Mouse (Mus musculus) limb, embryonic 12.5 days (tissue): ENCODE data around the gene Grin2d. TPM values are rescaled to one million over a fixed set of nuclear protein-coding genes. Genes with fewer than 3 reads are reported as not detected.

Experiments used
- ATAC-seq: fragments of 200-750 bp; cut with Nextera tagmentation; 2 replicates; pipeline ENCODE4 v1.8.0; 2017; ENCODE audit warnings: low read depth, moderate TSS enrichment; ENCODE audit not compliant: insufficient number of reproducible peaks, insufficient read depth, low FRiP score, low TSS enrichment
- H3K27ac ChIP-seq: fragments of 300-500 bp; sonication (generic); 2 replicates; pipeline ENCODE4 v1.5.1; 2016; ENCODE audit warnings: mild to moderate bottlenecking, moderate library complexity
- H3K27me3 ChIP-seq: fragments of 300-500 bp; sonication (generic); 2 replicates; pipeline ENCODE4 v1.6.1; 2016; ENCODE audit warnings: mild to moderate bottlenecking, moderate library complexity
- H3K36me3 ChIP-seq: fragments of 300-500 bp; sonication (generic); 2 replicates; pipeline ENCODE4 v1.6.1; 2016; ENCODE audit warnings: mild to moderate bottlenecking, moderate library complexity
- H3K4me1 ChIP-seq: fragments of 300-500 bp; sonication (generic); replicated peaks from 2 replicates; pipeline ENCODE4 v1.6.1; 2016
- H3K4me2 ChIP-seq: fragments of 300-500 bp; sonication (generic); 2 replicates; pipeline ENCODE4 v1.6.1; 2016; ENCODE audit warnings: mild to moderate bottlenecking, moderate library complexity
- H3K4me3 ChIP-seq: fragments of 300-500 bp; sonication (generic); replicated peaks from 2 replicates; pipeline ENCODE4 v1.5.1; 2016; ENCODE audit warnings: mild to moderate bottlenecking
- H3K9ac ChIP-seq: fragments of 300-500 bp; sonication (generic); replicated peaks from 2 replicates; pipeline ENCODE4 v1.6.1; 2016; ENCODE audit warnings: mild to moderate bottlenecking, moderate library complexity
- H3K9me3 ChIP-seq: fragments of 300-500 bp; sonication (generic); 2 replicates; pipeline ENCODE4 v1.6.1; 2016; ENCODE audit warnings: mild to moderate bottlenecking, moderate library complexity
- WGBS: fragments of 180-500 bp; shearing (Covaris S2); methylation state at CpG from one replicate; pipeline ENCODE4 v1.1.7; 2016; 5-methylcytosine and 5-hydroxymethylcytosine counted together
- polyA plus RNA-seq: library from polyadenylated mRNA; unstranded; fragments of >200 nt; fragmentation: Nextera tagmentation; extraction: Ambion mirVana; gene quantifications from 2 replicates; pipeline ENCODE4 v1.2.1, GENCODE M21; 2016

Grin2d gene
- polyA plus RNA-seq, 1 experiment from 2014 or later, result 0.35 TPM

DNA sequence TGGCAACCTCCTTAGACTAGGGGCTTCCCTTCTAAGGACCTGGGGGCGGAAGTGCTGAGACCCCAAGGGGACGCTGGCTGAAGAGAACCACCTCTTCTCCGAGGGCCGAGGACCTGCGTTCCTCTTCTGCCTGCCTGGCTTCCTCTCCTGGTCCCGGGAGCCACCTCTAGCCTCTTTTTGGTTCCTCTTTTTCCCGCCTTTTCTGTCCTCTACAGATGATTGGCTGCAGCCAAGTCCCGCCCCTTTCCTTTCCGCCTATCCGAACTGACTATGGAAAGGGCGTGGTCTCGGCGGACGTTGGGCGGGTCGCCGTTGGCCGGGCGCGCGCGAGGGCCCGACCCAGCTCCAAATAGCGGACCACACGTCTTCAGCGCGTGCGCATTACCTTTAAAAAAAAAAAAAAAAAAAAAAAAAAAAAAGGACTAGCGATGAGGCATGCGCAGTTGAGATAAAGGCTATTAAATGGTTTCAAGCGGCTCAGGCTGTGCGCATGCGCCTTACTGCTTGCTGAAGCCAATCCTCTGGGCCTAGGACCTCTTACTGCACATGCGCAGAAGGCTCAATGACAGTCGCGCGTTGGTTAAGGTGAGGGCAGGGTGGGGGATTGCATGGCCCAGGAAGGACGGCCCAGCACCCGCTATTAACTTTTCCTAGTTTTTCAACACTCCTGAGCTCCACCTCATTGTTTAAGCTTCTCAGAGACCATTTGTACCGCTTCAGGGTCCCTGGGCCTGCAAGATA, 18.5 kb upstream of the Grin2d start, which contains the start of the genes Syngr4 and Tmem143:
Gene Syngr4, minus strand, starts transcription at position 198 of the 741 bp plus-strand sequence.
Gene Tmem143, plus strand, starts transcription at position 425 of the 741 bp plus-strand sequence.
- Histone ChIP-seq H3K4me1 (no peaks in the 10 kb centered on the region), H3K9me3 (no peaks in the 10 kb centered on the region), H3K4me3 (peak within 1 kb of the TSS; percentile 50), H3K4me2 (peak within 1 kb of the TSS; percentile 76), H3K27me3 (no peaks in the 10 kb centered on the region), H3K36me3 (no peaks in the 10 kb centered on the region), H3K27ac (peak within 1 kb of the TSS; percentile 68), H3K9ac (peak within 1 kb of the TSS; percentile 65)
- under 1% methylated on average over 40 of the region's 40 CpGs for WGBS
- peak; percentile 86 for ATAC-seq

DNA sequence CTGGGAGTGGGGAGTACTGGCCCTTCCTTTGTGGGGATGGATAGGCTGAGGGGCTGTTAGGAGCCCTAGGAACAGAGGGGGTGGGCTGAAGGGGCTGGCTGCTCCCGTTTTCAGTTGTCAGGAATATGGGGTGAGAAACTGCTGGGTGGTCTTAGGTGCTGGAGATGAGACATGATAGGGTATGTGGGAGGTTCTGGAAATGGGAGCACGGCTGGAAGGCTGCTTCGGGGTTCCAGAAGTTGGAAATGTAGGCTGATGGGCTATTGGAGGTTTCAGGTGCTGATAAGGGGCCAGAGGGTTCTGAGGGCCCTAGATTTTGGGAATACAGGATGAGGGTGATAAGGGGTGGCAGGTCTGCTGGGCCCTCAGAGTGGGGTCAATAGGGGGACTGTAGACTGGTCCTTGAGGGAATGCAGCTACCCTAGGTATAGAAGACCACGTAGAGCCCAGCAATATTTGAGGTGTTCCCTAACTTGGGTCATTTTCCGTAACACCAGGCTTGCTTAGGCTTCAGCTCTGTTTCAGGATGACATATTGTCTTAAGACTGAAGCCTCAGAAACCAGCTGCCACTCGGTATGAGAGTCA, 17.8 kb upstream of the Grin2d start:
- Histone ChIP-seq H3K4me2 (peak overlapping the region; percentile 49), H3K4me1 (no peaks in the 10 kb centered on the region), H3K36me3 (no peaks in the 10 kb centered on the region), H3K9me3 (no peaks in the 10 kb centered on the region), H3K27me3 (no peaks in the 10 kb centered on the region), H3K9ac (no peak overlapping the region), H3K4me3 (peak overlapping the region; percentile 29), H3K27ac (no peak overlapping the region)
- ATAC-seq, result 0 out of 2 replicates have a peak, but pooled peaks have one; percentile 2
- WGBS, result 76% methylated on average over 6 of the region's 6 CpGs

DNA sequence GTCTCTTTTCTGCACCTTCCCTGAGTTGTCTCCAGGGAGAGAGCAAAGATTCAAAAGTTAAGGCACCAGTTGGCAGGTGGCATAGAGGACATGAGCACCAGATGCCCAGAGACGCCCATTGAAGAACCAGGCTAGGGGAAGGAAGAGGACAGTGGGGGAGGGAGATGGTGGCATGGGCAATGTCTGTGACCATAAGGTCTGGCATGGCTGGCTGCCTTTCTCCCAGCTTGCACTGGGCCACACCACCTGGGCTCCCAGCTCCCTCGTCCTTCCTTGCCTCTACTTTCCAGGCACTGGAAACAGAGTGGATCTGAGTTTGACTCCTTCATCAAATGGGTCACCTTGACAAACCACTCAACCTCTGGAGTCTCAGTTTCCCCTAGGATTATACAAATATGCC, 14.5 kb upstream of the Grin2d start:
- Histone ChIP-seq H3K36me3 (no peaks in the 10 kb centered on the region), H3K9me3 (no peaks in the 10 kb centered on the region), H3K4me1 (no peaks in the 10 kb centered on the region), H3K4me2 (no peak overlapping the region), H3K4me3 (no peak overlapping the region), H3K27ac (no peak overlapping the region), H3K9ac (no peak overlapping the region), H3K27me3 (no peaks in the 10 kb centered on the region)
- 86% methylated on average over 2 of the region's 2 CpGs for WGBS
- ATAC-seq, result no peak

DNA sequence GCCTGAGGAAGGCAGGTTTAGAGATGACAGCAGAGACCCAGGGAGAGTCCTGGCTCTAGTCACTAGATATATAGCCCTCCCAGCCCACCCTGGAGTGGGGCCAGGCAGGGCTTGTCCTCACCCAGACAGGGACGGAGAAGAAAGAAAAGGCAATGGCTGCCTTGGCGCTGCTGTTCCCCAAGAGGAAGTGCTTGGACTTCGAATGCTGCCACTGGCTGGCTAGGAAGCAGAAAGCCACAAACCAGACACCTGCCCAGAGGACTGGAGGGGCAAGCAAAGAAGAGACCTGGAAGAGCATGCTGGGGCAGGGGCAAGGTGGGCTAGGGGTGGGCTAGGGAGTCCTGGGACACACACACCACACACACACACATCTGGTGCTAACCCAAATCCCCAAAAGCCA, 9.1 kb upstream of the Grin2d start:
- H3K27ac ChIP-seq, result no peak overlapping the region
- no peaks in the 10 kb centered on the region for H3K27me3 ChIP-seq
- no peak overlapping the region for H3K4me2 ChIP-seq
- no peak overlapping the region for H3K4me3 ChIP-seq
- WGBS, result 65% methylated on average over 3 of the region's 3 CpGs
- no peaks in the 10 kb centered on the region for H3K4me1 ChIP-seq
- H3K9me3 ChIP-seq, result no peaks in the 10 kb centered on the region
- H3K9ac ChIP-seq, result no peak overlapping the region
- no peak for ATAC-seq
- H3K36me3 ChIP-seq, result peaks cover 37% of the 10 kb centered on the region

DNA sequence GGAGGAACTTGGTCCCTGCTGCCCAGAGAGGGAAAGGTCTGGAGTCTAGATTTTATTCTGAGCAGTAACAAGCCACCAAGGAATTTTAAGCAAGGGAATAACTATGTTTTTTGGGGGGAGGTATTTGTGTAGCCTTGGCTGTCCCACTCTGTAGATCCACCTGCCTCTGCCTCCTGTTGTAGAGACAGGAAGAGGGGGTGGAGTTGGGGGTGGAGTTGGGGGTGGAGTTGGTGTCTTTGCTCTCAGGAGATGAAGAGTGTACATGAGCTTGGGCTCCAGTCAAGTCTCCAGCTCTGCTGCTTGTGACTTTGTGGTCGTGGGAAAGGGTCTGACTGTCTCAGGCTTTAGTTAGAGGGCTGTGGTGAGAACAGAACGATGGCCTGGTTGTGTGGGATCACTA, 2.8 kb upstream of the Grin2d start:
- H3K4me2 ChIP-seq, result no peak overlapping the region
- no peaks in the 10 kb centered on the region for H3K4me1 ChIP-seq
- H3K9ac ChIP-seq, result no peak overlapping the region
- 0 out of 2 replicates have a peak, but pooled peaks cover 4% of the 10 kb centered on the region for H3K9me3 ChIP-seq
- no peak overlapping the region for H3K27ac ChIP-seq
- no peak for ATAC-seq
- peaks cover 97% of the 10 kb centered on the region for H3K36me3 ChIP-seq
- 90% methylated on average over 2 of the region's 2 CpGs for WGBS
- no peak overlapping the region for H3K4me3 ChIP-seq
- H3K27me3 ChIP-seq, result no peaks in the 10 kb centered on the region

DNA sequence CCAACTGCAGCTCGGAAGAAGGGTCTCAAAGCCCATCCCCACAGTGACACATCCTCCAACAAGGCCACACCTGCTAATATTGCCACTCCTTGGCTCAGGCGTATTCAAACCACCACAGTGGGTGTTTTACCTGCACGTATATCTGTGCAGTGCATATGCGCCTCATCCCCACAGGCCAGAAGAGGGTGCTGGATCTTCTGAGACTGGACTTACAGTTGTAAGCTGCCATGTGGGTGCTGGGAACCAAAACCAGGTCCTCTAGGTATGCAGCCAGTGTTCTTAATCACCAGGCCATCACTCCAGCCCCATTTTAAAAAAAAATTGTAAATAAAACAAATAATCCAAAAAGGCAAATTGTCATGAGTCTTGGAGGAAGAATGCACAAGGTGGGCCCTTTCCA, 2.4 kb upstream of the Grin2d start:
- H3K4me1 ChIP-seq, result no peaks in the 10 kb centered on the region
- no peak overlapping the region for H3K27ac ChIP-seq
- no peak overlapping the region for H3K4me3 ChIP-seq
- H3K36me3 ChIP-seq, result peaks cover 98% of the 10 kb centered on the region
- ATAC-seq, result no peak
- no peak overlapping the region for H3K4me2 ChIP-seq
- H3K9ac ChIP-seq, result no peak overlapping the region
- H3K27me3 ChIP-seq, result no peaks in the 10 kb centered on the region
- H3K9me3 ChIP-seq, result 0 out of 2 replicates have a peak, but pooled peaks cover 4% of the 10 kb centered on the region
- WGBS, result 97% methylated on average over 4 of the region's 4 CpGs

DNA sequence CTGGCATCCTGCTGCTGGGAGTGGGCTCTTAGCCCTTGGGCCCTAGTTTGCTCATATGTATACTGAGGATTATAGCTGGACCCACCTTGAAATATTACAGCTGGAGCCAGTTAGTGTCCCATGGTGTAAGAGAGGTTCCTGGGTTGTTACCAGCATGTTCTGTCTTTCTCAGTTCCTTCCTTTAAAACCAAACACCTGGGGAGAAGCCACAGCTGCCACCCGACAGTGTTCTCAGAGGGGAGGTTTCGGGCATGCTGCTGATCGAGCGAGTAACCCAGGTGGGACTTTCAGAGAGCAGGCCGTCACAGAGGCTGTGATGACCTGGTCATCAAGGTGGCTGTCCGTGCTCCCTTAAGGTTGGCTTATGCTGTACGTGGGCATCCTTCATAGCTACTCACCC, 1.3 kb downstream of the Grin2d start:
- Histone ChIP-seq H3K4me3 (no peak overlapping the region), H3K36me3 (peaks cover 78% of the 10 kb centered on the region), H3K9me3 (0 out of 2 replicates have a peak, but pooled peaks cover 4% of the 10 kb centered on the region), H3K27me3 (peaks cover 3% of the 10 kb centered on the region), H3K27ac (no peak overlapping the region), H3K9ac (no peak overlapping the region), H3K4me1 (peaks cover 17% of the 10 kb centered on the region), H3K4me2 (no peak overlapping the region)
- WGBS, result 94% methylated on average over 7 of the region's 7 CpGs
- ATAC-seq, result no peak

DNA sequence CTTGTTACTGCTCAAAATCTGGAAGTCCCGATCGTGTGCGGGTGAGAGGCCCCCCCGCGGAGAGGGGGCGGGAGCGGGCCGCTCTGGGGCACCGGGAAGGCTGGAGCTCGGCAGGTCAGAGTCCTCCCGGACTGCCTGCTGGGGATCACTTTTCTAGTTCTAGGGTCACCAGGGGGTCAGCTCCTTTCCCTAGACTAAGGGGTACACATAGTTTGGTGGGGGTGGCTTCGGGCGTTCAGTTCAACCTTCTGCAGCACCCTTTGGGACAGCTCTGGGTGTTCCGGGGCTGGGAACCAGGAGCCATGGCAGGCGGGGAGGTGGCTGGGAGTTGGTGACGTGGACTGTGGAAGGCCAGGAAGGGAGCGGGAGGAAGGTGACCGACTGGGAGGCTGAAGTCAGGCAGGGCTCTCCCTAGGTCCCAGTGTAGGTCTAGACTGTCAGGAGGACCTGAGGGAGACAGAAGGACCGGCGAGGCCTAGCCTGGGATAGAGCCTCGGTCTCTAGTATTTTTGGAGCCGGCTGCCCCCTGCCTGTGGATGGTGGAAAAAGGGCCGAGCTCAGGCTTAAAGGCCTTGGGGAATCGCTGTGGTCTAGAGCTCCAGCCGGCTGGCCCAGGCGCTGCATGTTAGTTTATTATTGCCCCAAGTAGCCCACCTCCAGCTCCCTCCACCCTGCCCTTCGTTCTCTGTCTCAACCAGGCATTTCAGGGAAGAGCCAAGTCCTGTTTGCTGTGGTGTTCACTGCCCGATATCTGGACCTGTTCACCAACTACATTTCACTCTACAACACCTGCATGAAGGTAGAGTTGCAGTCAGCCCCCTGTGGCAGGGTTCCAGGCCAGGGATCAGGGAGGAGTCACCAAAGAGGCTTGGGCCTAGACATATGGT, 4.9 kb downstream of the Grin2d start:
- peak overlapping the region; percentile 96 for H3K9ac ChIP-seq
- 3% methylated on average over 28 of the region's 28 CpGs for WGBS
- peaks cover 43% of the 10 kb centered on the region for H3K4me1 ChIP-seq
- H3K4me2 ChIP-seq, result peak overlapping the region; percentile 76
- H3K9me3 ChIP-seq, result no peaks in the 10 kb centered on the region
- H3K36me3 ChIP-seq, result peaks cover 42% of the 10 kb centered on the region
- H3K27me3 ChIP-seq, result peaks cover 39% of the 10 kb centered on the region
- peak overlapping the region; percentile 72 for H3K4me3 ChIP-seq
- peak; percentile 22 for ATAC-seq
- peak overlapping the region; percentile 89 for H3K27ac ChIP-seq

DNA sequence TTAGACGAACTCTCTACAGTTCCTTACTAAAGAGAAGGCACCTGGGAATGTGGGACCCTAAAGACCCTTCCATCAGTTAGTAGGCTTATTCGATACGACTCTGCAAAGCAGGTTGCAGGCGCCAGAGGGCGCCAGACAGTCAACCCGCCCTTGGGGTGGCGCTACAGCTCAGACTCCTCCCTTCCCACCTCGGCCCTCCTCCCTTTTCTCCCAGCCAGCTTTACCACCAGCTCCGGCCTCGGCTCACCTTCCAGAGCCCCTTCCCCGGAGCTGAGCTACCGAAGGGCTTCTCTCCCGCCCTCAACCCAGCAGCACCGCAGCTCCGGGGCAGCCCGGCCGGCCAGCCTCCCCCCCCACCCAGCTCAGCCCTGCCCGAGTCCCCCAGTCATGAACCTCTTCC, 5.6 kb downstream of the Grin2d start, which contains the start of gene Kdelr1:
Gene Kdelr1, plus strand, starts transcription at position 149 of the 400 bp plus-strand sequence.
- Histone ChIP-seq H3K36me3 (peaks cover 38% of the 10 kb centered on the region), H3K27me3 (peaks cover 46% of the 10 kb centered on the region), H3K4me3 (peak within 1 kb of the TSS; percentile 72), H3K9ac (peak within 1 kb of the TSS; percentile 96), H3K9me3 (no peaks in the 10 kb centered on the region), H3K27ac (peak within 1 kb of the TSS; percentile 89), H3K4me2 (peak within 1 kb of the TSS; percentile 76), H3K4me1 (peaks cover 50% of the 10 kb centered on the region)
- ATAC-seq, result peak; percentile 67
- WGBS, result 2% methylated on average over 18 of the region's 18 CpGs

DNA sequence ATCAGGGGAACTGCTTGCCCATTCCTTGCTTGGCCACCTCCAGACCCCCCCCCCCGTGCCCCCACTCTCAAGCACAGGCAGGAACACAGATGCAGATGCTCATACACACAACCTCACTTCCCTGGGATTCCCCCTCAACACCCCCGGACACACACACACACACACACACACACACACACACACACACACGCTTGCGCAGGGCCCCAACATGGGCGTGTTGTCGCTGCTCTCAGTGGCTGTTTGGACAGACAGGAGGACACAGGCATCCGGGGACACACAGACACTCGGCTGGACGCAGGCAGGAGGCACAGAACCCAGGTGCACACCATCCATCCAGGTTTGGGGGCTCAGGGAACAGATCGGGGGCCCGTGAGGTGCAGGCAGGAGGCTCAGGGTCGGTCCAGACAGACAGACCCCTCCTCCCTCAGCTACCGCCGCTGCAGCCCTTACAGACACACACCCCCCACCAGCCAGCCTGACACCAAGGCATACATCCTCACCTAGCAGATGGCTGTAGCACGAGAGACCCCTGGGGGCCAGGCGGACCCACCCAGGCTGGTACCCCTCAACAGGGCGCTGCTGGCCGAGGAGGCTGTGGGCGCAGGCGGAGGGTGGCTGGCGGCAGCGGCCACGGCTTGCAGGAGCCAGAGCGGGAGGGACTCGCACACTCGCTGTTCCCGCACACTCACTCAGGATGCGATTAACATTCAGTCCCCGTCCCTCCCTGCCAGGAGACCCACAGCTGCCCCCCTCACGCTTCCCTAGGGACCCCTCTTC, 7.7 kb downstream of the Grin2d start:
- Histone ChIP-seq H3K27me3 (peaks cover 61% of the 10 kb centered on the region), H3K4me2 (peak overlapping the region; percentile 65), H3K27ac (no peak overlapping the region), H3K4me3 (peak overlapping the region; percentile 34), H3K36me3 (peaks cover 16% of the 10 kb centered on the region), H3K4me1 (peaks cover 58% of the 10 kb centered on the region), H3K9ac (peak overlapping the region; percentile 60), H3K9me3 (no peaks in the 10 kb centered on the region)
- under 1% methylated on average over 30 of the region's 30 CpGs for WGBS
- ATAC-seq, result no peak
